15 mouse cellular contexts compared by ENCODE assay signal in the genomic region with DNA sequence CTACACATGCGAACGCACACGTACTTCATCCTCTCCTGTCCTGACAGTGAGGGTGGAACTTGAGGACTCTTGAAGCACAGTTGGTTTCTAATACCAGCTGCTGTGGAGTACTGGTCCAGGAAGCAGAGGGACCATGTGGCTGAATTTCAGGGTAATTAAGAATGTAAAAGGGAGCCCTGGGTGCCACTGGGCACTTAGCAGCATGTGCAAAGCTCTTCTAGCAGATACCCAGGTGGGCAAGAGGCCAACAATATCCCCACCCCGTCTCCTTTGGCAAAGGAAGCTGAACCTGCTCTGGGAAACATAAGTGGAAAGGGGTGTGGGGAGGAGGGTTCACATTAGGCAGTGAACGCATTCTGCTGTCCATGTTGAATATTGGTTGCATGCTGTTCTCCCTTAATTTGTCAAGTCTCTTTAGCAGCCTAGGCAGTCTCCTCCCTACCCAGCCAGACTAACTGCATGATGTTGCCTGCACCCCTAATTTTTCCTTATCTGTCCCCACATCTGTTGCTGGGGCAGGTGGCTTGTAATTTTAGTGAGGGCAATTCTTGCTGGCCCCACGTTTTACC.
DNase-seq lines count a peak whose midpoint lies in the region; ATAC-seq lines count a peak whose summit lies in the region.
"Had no signal": no experiment of that assay in that cellular context is flagged by ENCODE, and none has a peak within 500 bp of the region (broad histone marks: within the 10 kb centered on the region; RNA-seq: fewer than 3 reads in every experiment).

No protein-coding gene starts in this region.

- intact Hi-C loops in heart, postnatal 10 days (cut with DNase I) = no loop called here

- H3K4me1 ChIP-seq in embryonic facial prominence, embryonic 12.5 days = peaks cover 8% of the 10 kb centered on the region; the same call in 1 of the 2 replicates
- no peaks in the 10 kb centered on the region for H3K4me1 ChIP-seq in hindbrain, embryonic 14.5 days (replicated peaks; ENCODE audit: control insufficient read depth, insufficient read depth, low read length)
- H3K4me1 ChIP-seq: megakaryocyte, embryonic 14.5 days had no signal

- H3K36me3 ChIP-seq in embryonic facial prominence, embryonic 12.5 days = no peaks in the 10 kb centered on the region
- no peaks in the 10 kb centered on the region for H3K36me3 ChIP-seq in hindbrain, embryonic 14.5 days (replicated peaks; ENCODE audit: control insufficient read depth, insufficient read depth)
- H3K36me3 ChIP-seq: heart, embryonic 15.5 days had no signal

- no peak for ATAC-seq in embryonic facial prominence, embryonic 12.5 days (ENCODE audit: insufficient number of reproducible peaks, insufficient read depth, low FRiP score, low TSS enrichment)
- peak; percentile 48; the same call in 1 of the 2 replicates for ATAC-seq in hindbrain, embryonic 14.5 days (ENCODE audit: low FRiP score)

- no peaks in the 10 kb centered on the region for H3K27me3 ChIP-seq in embryonic facial prominence, embryonic 12.5 days
- H3K27me3 ChIP-seq in hindbrain, embryonic 14.5 days (ENCODE audit: control insufficient read depth, insufficient read depth, low read length) = no peaks in the 10 kb centered on the region
- H3K27me3 ChIP-seq: heart, embryonic 15.5 days; megakaryocyte, embryonic 14.5 days had no signal

- no peak overlapping the region for H3K9ac ChIP-seq in embryonic facial prominence, embryonic 12.5 days
- H3K9ac ChIP-seq in hindbrain, embryonic 14.5 days = no peak overlapping the region
- H3K9ac ChIP-seq: heart, embryonic 15.5 days had no signal

- WGBS in embryonic facial prominence, embryonic 12.5 days = 64% methylated on average over 6 of the region's 6 CpGs
- WGBS in hindbrain, embryonic 14.5 days = 53% methylated on average over 6 of the region's 6 CpGs

- no peak overlapping the region for H3K4me2 ChIP-seq in embryonic facial prominence, embryonic 12.5 days (replicated peaks)
- H3K4me2 ChIP-seq in hindbrain, embryonic 14.5 days (replicated peaks) = no peak overlapping the region
- H3K4me2 ChIP-seq: heart, embryonic 15.5 days; liver, embryonic 11.5 days had no signal

- H3K9me3 ChIP-seq in embryonic facial prominence, embryonic 12.5 days = no peaks in the 10 kb centered on the region
- H3K9me3 ChIP-seq in hindbrain, embryonic 14.5 days (ENCODE audit: control insufficient read depth, low read length) = no peaks in the 10 kb centered on the region
- H3K9me3 ChIP-seq: heart, embryonic 15.5 days; megakaryocyte, embryonic 14.5 days had no signal

- H3K4me3 ChIP-seq in embryonic facial prominence, embryonic 12.5 days = no peak overlapping the region
- no peak overlapping the region for H3K4me3 ChIP-seq in hindbrain, embryonic 14.5 days (replicated peaks; ENCODE audit: low read length)
- H3K4me3 ChIP-seq: heart, embryonic 15.5 days; megakaryocyte, embryonic 14.5 days had no signal

- H3K27ac ChIP-seq in embryonic facial prominence, embryonic 12.5 days = peak overlapping the region; percentile 0; the same call in 1 of the 2 replicates
- no peak overlapping the region for H3K27ac ChIP-seq in hindbrain, embryonic 14.5 days
- H3K27ac ChIP-seq: heart, embryonic 15.5 days had no signal

- DNase-seq in heart, postnatal 10 days = peak; percentile 7 to 15
- DNase-seq in heart, adult 18-20 months = no peak
- peak; percentile 6 for DNase-seq in lung, postnatal 10 days
- no peak for DNase-seq in lung, postnatal 4 days
- peak; percentile 63 for DNase-seq in hindbrain, embryonic 14.5 days (ENCODE audit: low spot score)
- no peak for DNase-seq in adrenal gland, adult 8-10 months
- DNase-seq: cerebellum, postnatal 36 days; kidney, adult 9 months; kidney, postnatal 4 days; lung, adult 2 months; thymus, postnatal 36 days had no signal

Comparison
In these comparisons a context has a peak if more than half of its experiments do, and no peak if none do; other contexts are left out.
1. DNase-seq: peak in heart, postnatal 10 days (2 of 2), lung, postnatal 10 days (single experiment) and hindbrain, embryonic 14.5 days (single experiment); none in heart, adult 18-20 months (0 of 2), lung, postnatal 4 days (0 of 2) and adrenal gland, adult 8-10 months (single experiment).